Mouse (Mus musculus) limb, embryonic 13.5 days (tissue): Measurements from ENCODE around the gene Gm49425. TPM values are rescaled to one million over a fixed set of nuclear protein-coding genes. Genes with fewer than 3 reads are reported as not detected.

ENCODE experiments used
- ATAC-seq: fragments of 200-750 bp; cut with Nextera tagmentation; 2 replicates; pipeline ENCODE4 v1.8.0; 2017; ENCODE audit warnings: low read depth, moderate number of reproducible peaks, moderate TSS enrichment; ENCODE audit not compliant: low FRiP score
- H3K27ac ChIP-seq: fragments of 300-500 bp; sonication (generic); 2 replicates; pipeline ENCODE4 v1.5.1; 2015; ENCODE audit warnings: inconsistent platforms, mild to moderate bottlenecking, moderate library complexity
- H3K27me3 ChIP-seq: fragments of 300-500 bp; sonication (generic); 2 replicates; pipeline ENCODE4 v1.6.1; 2015; ENCODE audit warnings: mild to moderate bottlenecking, inconsistent platforms
- H3K36me3 ChIP-seq: fragments of 300-500 bp; sonication (generic); 2 replicates; pipeline ENCODE4 v1.6.1; 2015; ENCODE audit warnings: inconsistent platforms, mild to moderate bottlenecking, moderate library complexity
- H3K4me1 ChIP-seq: fragments of 300-500 bp; sonication (generic); 2 replicates; pipeline ENCODE4 v1.6.1; 2015; ENCODE audit warnings: inconsistent platforms
- H3K4me2 ChIP-seq: fragments of 300-500 bp; sonication (generic); replicated peaks from 2 replicates; pipeline ENCODE4 v1.6.1; 2015; ENCODE audit warnings: inconsistent platforms, mild to moderate bottlenecking, moderate library complexity
- H3K4me3 ChIP-seq: fragments of 300-500 bp; sonication (generic); 2 replicates; pipeline ENCODE4 v1.5.1; 2015; ENCODE audit warnings: moderate library complexity, mild to moderate bottlenecking, inconsistent platforms
- H3K9ac ChIP-seq: fragments of 300-500 bp; sonication (generic); 2 replicates; pipeline ENCODE4 v1.6.1; 2015; ENCODE audit warnings: mild to moderate bottlenecking, inconsistent platforms
- H3K9me3 ChIP-seq: fragments of 300-500 bp; sonication (generic); 2 replicates; pipeline ENCODE4 v1.6.1; 2016; ENCODE audit warnings: inconsistent platforms
- WGBS: fragments of 180-500 bp; shearing (Covaris S2); methylation state at CpG from one replicate; pipeline ENCODE4 v1.1.7; 2015; 5-methylcytosine and 5-hydroxymethylcytosine counted together
- polyA plus RNA-seq: library from polyadenylated mRNA; unstranded; fragments of >200 nt; fragmentation: Nextera tagmentation; extraction: Ambion mirVana; gene quantifications from 2 replicates; pipeline ENCODE4 v1.2.1, GENCODE M21; 2015

Gene Gm49425
- polyA plus RNA-seq, 1 experiment from 2014 or later, result not detected

DNA sequence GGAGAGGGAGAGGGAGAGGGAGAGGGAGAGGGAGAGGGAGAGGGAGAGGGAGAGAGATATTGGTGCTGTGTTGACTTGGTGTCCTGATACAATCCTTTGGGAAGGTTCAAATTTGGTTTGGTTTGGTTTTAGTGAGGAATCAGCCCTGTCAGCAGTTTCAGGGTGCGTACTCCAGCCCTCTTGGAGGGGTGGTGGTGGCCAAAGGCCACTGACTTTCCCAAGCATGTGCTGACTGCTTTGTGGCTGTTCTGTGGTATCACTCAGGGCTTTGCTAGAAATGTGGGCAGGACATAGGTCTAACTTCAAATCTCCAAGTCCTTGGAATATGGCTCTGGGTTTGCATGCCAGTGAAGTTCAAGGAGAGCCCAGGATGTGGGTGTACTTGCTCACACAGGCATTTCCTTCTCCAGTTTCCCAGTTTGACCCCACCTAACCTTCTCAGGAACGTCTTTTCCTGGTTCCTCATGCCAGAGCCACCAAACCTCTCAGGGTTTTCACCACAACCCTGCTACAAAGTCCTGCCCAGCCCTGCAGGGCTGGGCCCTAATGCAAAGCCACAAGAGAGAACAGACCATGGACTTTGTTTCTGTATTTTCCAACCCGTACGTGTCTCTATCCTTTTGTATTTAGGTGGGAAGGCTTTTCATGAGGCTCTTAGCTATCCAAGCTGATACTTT lies 5.6 kb upstream of the Gm49425 start:
- no peak overlapping the region for H3K4me2 ChIP-seq
- H3K9me3 ChIP-seq, result no peaks in the 10 kb centered on the region
- H3K4me3 ChIP-seq, result no peak overlapping the region
- no peaks in the 10 kb centered on the region for H3K36me3 ChIP-seq
- 70% methylated on average over 4 of the region's 4 CpGs for WGBS
- H3K27me3 ChIP-seq, result peaks cover 44% of the 10 kb centered on the region
- ATAC-seq, result no peak
- no peaks in the 10 kb centered on the region for H3K4me1 ChIP-seq
- no peak overlapping the region for H3K27ac ChIP-seq
- H3K9ac ChIP-seq, result no peak overlapping the region

DNA sequence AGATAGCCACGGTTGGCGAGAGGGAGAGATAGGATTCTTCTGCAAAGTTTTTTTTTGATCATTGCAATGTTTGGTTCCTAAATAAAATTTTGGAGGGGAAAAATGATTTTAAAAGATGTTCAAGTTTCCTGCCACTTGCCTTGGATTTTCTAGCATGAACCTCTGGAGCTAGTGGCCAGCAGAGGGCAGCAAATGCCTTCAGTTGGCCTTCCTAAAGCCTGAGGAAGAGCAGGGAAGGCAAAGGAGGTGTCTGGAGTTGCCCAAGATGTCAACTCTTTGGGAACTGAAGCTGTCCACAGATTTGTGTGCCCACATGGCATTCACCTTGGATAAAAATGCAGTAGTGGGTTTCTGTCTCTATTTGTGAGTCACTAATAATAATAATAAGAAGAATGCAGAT lies 2.7 kb upstream of the Gm49425 start:
- Histone ChIP-seq H3K36me3 (no peaks in the 10 kb centered on the region), H3K9ac (no peak overlapping the region), H3K4me3 (no peak overlapping the region), H3K4me1 (no peaks in the 10 kb centered on the region), H3K9me3 (no peaks in the 10 kb centered on the region), H3K27me3 (peaks cover 27% of the 10 kb centered on the region), H3K4me2 (no peak overlapping the region), H3K27ac (no peak overlapping the region)
- WGBS, result 20% methylated on average over 2 of the region's 2 CpGs
- ATAC-seq, result no peak

DNA sequence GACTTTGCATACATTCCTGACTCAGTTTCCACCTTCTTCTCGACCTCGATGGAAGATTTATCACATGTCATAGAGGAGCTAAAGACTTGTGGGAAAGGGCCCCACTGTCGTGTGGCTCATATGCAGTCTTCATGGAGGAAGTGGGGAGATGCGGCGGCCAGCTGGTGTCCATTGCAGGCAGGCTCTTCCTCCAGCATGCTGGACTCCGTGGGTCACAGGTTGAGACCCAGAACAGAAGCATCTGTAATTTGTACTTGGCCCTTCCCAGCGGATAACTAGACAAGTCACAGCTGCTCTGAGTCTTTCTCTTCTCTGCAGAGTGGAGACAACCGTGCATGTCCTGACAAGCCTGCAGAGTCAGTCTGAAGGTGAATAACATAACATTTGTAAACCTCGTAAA lies 8.8 kb downstream of the Gm49425 start:
- ATAC-seq, result no peak
- Histone ChIP-seq H3K9me3 (no peaks in the 10 kb centered on the region), H3K4me1 (0 out of 2 replicates have a peak, but pooled peaks cover 5% of the 10 kb centered on the region), H3K9ac (no peak overlapping the region), H3K36me3 (no peaks in the 10 kb centered on the region), H3K27ac (no peak overlapping the region), H3K27me3 (peaks cover 14% of the 10 kb centered on the region; the same call in 1 of the 2 replicates), H3K4me2 (no peak overlapping the region), H3K4me3 (no peak overlapping the region)
- 71% methylated on average over 9 of the region's 9 CpGs for WGBS

DNA sequence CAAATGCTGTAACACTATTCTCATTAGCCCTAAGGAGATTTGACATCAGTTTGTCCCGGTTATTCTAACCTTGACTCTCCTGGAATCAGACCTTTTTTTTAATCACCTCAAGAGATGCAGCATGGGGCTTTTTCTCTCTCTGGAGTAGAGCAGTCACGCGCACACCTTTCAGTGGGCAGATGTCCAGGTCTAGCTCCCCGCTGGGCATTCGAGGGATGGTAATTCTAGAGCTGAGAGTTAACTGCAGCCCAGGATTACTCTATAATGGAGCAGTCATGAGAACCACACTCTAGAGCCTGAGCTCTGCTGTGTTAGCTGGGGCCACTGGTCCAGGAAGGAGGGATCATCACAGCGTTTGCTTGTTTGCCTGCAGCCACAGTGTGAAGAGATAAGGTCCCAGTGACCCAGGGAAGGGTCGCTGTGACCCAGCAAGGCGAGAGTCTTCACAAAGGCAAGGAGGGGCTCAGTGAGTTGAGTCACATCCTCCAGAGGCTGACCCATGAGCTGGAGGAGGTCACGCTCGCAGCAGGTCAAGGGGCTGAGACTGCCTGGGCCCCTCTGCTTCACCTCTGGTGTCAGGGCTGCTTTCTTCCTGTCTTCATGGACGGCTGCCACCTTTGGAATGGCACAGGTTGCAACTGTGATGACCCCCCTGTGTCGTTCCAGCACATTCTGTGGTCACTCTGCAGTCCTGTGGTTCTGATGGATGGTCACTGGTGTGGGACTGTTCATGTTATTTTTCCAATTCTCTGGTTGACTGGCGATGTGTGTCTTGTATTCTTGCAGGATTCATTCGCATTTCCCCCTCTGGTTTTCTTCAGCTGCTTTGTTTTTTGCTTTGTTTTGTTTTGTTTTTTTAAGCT lies 9.9 kb downstream of the Gm49425 start:
- H3K36me3 ChIP-seq, result no peaks in the 10 kb centered on the region
- peaks cover 14% of the 10 kb centered on the region; the same call in 1 of the 2 replicates for H3K27me3 ChIP-seq
- no peak overlapping the region for H3K4me3 ChIP-seq
- H3K27ac ChIP-seq, result no peak overlapping the region
- no peak for ATAC-seq
- H3K4me1 ChIP-seq, result 0 out of 2 replicates have a peak, but pooled peaks cover 5% of the 10 kb centered on the region
- 50% methylated on average over 14 of the region's 14 CpGs for WGBS
- no peak overlapping the region for H3K9ac ChIP-seq
- no peak overlapping the region for H3K4me2 ChIP-seq
- H3K9me3 ChIP-seq, result no peaks in the 10 kb centered on the region

DNA sequence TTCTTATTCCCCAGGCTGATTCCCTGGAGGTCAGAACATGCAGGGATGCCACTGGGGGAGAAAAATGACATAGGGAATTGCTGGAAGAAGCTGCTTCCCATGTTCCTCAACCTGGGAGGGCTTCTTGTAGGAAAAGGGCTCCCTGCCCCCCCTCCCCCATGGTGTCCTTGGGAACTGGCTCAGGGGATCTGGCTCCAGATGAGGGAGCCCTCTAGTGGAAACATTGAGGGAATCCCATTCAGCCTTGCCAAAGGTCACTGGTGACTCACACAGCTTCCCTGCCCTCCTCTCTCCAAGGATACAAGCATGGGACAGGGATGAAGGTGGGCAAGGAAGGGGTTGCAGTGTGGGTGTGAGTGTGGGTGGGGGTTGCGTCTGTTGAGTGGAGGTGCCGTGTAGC lies 19.9 kb downstream of the Gm49425 start:
- H3K36me3 ChIP-seq, result no peaks in the 10 kb centered on the region
- H3K27ac ChIP-seq, result no peak overlapping the region
- peaks cover 21% of the 10 kb centered on the region for H3K4me1 ChIP-seq
- no peak overlapping the region for H3K4me3 ChIP-seq
- H3K27me3 ChIP-seq, result peaks cover 6% of the 10 kb centered on the region; the same call in 1 of the 2 replicates
- H3K4me2 ChIP-seq, result no peak overlapping the region
- H3K9ac ChIP-seq, result no peak overlapping the region
- H3K9me3 ChIP-seq, result no peaks in the 10 kb centered on the region
- WGBS, result 64% methylated on average over 2 of the region's 2 CpGs
- no peak for ATAC-seq

DNA sequence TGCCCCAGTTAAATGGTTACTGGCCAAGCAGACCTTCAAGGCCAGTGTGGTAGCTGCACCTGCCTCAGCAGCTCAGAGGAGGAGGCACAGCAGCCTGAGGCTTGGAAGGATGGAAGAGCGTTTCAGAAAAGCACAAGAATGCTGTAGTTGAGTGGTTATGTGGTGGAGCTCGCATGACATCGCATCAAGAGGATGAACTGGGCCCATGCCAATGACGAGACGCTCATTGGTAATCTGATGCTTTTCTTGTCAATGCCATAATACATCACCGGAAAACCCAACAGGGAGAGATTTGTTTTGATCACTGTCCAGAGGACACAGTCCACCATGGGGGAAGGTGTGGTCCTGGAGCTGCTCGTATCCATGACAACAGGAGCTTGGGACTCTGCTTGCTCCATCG lies 21.8 kb downstream of the Gm49425 start:
- Histone ChIP-seq H3K36me3 (no peaks in the 10 kb centered on the region), H3K9me3 (no peaks in the 10 kb centered on the region), H3K4me2 (no peak overlapping the region), H3K27ac (no peak overlapping the region), H3K4me3 (no peak overlapping the region), H3K27me3 (0 out of 2 replicates have a peak, but pooled peaks cover 2% of the 10 kb centered on the region), H3K9ac (no peak overlapping the region), H3K4me1 (peaks cover 21% of the 10 kb centered on the region)
- 81% methylated on average over 8 of the region's 8 CpGs for WGBS
- ATAC-seq, result no peak

DNA sequence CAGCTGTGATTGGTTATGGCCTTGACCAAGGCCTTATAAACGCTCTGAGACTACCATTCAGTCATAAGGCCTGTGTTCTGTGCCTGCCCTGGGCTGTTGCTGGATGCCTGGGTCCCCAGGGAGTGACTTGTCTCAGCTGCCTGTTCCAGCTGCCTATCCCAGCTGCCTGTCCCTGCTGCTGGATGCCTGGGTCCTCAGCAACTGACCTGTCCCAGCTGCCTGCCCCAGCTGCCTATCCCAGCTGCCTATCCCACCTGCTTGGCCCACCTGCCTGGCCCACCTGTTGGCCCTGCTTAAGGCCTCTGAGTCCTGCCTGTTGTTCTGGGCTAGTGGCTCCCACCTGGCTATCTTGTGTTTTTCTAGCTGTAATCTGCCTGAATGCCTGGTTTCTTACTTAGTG lies 22.9 kb downstream of the Gm49425 start:
- H3K4me1 ChIP-seq, result peaks cover 21% of the 10 kb centered on the region
- H3K27me3 ChIP-seq, result 0 out of 2 replicates have a peak, but pooled peaks cover 2% of the 10 kb centered on the region
- no peak overlapping the region; the same call in 1 of the 2 replicates for H3K27ac ChIP-seq
- H3K9me3 ChIP-seq, result no peaks in the 10 kb centered on the region
- H3K9ac ChIP-seq, result no peak overlapping the region
- no peaks in the 10 kb centered on the region for H3K36me3 ChIP-seq
- no peak overlapping the region for H3K4me2 ChIP-seq
- WGBS, result 28% methylated on average over 1 of the region's 1 CpGs
- H3K4me3 ChIP-seq, result no peak overlapping the region
- no peak for ATAC-seq

DNA sequence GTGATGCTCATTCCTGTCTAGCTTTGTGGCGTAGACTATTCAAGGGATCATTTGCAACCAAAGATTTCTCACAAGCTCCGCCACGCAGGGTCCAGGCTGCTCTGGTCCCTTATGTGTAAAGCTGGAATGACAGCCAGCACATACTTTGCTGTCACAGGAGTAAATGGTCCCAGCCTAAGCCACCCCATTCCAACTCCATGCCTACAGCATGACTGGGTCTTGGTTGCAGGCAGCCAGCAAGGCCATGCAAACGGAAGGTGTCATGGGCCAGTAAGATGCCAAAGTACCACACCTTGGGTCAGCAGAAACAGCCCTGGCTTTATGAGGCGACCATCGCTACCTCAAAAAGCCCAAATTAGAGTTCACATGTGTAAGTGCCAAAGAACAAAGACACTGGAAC lies 23.3 kb downstream of the Gm49425 start:
- Histone ChIP-seq H3K9me3 (no peaks in the 10 kb centered on the region), H3K27me3 (0 out of 2 replicates have a peak, but pooled peaks cover 2% of the 10 kb centered on the region), H3K4me2 (no peak overlapping the region), H3K9ac (no peak overlapping the region), H3K4me3 (no peak overlapping the region), H3K4me1 (peaks cover 21% of the 10 kb centered on the region), H3K27ac (no peak overlapping the region), H3K36me3 (no peaks in the 10 kb centered on the region)
- 88% methylated on average over 6 of the region's 6 CpGs for WGBS
- ATAC-seq, result no peak

DNA sequence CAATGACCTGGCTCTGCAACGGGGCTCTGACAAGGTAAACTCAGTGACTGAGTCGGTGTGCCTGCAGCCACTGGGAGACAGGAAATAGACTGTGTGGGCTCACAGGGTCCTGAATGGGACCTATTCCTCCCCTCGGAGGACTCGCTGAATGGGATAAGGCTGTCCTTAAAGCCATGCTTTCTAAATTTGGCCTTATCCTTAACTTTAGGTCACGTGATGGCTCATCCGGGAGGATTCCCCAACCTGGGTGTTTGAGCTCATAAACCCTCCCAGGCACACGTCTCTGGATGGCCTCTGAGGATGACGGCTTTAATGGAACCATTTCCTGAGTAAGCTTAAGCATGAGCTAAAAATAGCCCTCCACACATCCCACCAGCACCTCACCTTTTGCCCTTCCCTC lies 24.3 kb downstream of the Gm49425 start:
- H3K4me3 ChIP-seq, result no peak overlapping the region
- H3K9ac ChIP-seq, result no peak overlapping the region
- H3K36me3 ChIP-seq, result no peaks in the 10 kb centered on the region
- no peak overlapping the region for H3K4me2 ChIP-seq
- ATAC-seq, result no peak
- peaks cover 21% of the 10 kb centered on the region for H3K4me1 ChIP-seq
- WGBS, result 43% methylated on average over 8 of the region's 8 CpGs
- H3K9me3 ChIP-seq, result no peaks in the 10 kb centered on the region
- H3K27me3 ChIP-seq, result no peaks in the 10 kb centered on the region
- H3K27ac ChIP-seq, result no peak overlapping the region

DNA sequence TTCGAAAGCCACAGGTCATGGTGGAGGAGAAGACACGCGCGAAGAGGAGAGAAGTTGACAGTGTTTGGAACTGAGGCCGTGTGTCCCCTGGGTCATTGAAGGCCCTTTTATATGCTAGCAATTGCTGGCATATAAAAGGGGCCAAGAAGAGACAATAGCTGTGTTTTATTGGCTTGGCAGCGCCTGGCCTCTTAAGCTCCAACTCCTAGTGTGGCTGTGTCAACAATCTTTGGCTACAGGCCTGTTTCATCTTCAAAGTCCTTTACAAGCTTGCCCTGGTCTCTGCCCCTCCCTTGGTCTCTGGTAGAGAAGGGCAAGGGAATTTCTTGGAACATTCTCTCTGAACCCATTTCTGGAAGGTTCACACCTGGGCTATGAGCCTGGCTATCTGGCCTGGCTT lies 25.6 kb downstream of the Gm49425 start, which contains the start of gene Krt83:
Gene Krt83, minus strand, starts transcription at position 82 of the 400 bp plus-strand sequence.
- WGBS, result 53% methylated on average over 6 of the region's 6 CpGs
- H3K4me3 ChIP-seq, result no peak within 1 kb of the TSS

DNA sequence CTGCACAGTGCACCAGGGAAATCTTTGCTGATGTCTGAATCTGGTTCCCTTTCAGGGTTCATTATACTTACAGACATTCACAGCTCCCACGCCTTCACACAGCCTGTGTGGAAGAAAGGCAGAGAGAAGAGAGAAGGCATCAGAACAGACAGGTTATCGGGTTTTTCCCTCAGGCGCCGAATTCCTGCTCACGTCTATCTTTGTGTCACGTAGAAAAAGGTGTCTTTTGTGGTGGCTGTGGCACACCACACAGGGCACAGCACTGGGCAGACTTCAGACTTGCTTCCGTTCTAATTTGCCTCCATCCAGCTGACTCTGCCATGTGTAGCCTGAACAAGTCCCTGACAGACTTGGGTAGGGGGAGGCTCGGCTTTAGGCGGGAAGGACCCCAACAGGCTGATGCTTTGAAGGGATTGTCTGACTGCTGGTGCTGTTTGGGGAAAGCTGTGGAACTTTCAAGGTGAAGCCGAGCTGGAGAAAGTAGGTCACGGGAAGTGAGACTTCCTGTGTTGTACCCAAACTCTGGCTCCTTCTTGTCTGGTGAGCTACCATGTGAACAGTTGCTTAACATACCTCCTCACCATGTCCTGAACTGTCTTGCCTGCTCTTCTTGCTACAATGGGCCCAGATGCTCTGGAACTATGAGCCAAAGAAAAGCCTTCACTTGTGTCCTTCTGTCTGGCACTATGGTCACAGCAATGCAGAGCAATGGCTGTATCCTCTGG lies 31.0 kb downstream of the Gm49425 start:
- Histone ChIP-seq H3K4me2 (no peak overlapping the region), H3K9ac (no peak overlapping the region), H3K36me3 (no peaks in the 10 kb centered on the region), H3K27me3 (peaks cover 7% of the 10 kb centered on the region; the same call in 1 of the 2 replicates), H3K27ac (no peak overlapping the region), H3K4me3 (no peak overlapping the region), H3K4me1 (0 out of 2 replicates have a peak, but pooled peaks cover 10% of the 10 kb centered on the region), H3K9me3 (no peaks in the 10 kb centered on the region)
- no peak for ATAC-seq
- WGBS, result 73% methylated on average over 11 of the region's 11 CpGs

More for the DNA sequence above, 25.6 kb downstream of the Gm49425 start, which contains the start of gene Krt83:
- no peak within 1 kb of the TSS for H3K9ac ChIP-seq
- no peaks in the 10 kb centered on the region for H3K27me3 ChIP-seq
- H3K36me3 ChIP-seq, result no peaks in the 10 kb centered on the region
- no peak within 1 kb of the TSS for H3K4me2 ChIP-seq
- no peak for ATAC-seq
- peaks cover 14% of the 10 kb centered on the region for H3K4me1 ChIP-seq
- H3K9me3 ChIP-seq, result no peaks in the 10 kb centered on the region
- H3K27ac ChIP-seq, result no peak within 1 kb of the TSS

DNA sequence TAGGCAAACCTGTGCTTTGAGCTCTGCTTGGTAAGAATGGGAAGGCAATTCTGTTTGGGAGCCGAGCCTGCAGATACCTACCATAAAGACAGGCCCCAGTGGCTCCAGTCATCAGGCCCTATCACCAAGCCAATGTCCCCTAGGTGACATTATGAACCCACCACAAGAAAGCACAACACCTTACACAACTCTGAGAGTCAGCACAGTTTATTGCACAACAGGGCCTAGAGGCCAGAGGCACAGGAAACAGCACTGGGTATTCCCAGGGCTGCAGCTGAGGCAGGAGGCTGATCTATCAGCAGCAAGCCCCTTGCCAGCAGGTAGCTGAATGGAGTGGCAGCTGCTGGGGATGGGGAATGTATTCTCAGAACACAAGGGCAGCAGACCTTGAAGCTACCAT lies 32.1 kb downstream of the Gm49425 start:
- H3K9ac ChIP-seq, result no peak overlapping the region
- H3K4me3 ChIP-seq, result no peak overlapping the region
- H3K4me2 ChIP-seq, result no peak overlapping the region
- H3K27me3 ChIP-seq, result peaks cover 16% of the 10 kb centered on the region
- H3K36me3 ChIP-seq, result no peaks in the 10 kb centered on the region
- whole genome bisulfite sequencing, result 40% methylated on average over 1 of the region's 1 CpGs
- H3K9me3 ChIP-seq, result no peaks in the 10 kb centered on the region
- H3K27ac ChIP-seq, result no peak overlapping the region
- H3K4me1 ChIP-seq, result 0 out of 2 replicates have a peak, but pooled peaks cover 10% of the 10 kb centered on the region
- no peak for ATAC-seq
